Comparison of ENCODE assay signal across 27 mouse cellular contexts in the genomic region with DNA sequence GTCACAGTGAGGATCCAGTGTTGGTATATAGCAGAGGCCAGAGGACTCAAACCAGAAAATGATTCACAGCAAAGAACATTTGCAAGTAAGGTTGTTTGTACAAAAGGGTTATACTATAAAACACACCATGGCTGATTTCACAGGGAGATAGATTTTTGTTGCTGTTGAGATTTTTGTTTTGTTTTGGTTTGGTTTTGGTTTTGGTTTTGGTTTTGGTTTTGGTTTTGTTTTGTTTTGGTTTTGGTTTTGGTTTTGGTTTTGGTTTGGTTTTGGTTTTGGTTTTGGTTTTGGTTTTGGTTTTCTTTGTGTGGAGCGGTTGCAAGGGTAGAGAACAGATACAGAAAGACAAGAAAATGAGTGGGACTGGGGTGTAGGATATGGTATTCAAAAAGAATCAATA.
"Had no signal": no experiment of that assay in that cellular context is flagged by ENCODE, and none has a peak within 500 bp of the region (broad histone marks: within the 10 kb centered on the region; RNA-seq: fewer than 3 reads in every experiment).

No protein-coding gene starts in this region.

- H3K36me3 ChIP-seq: embryonic facial prominence, embryonic 10.5 days; embryonic facial prominence, embryonic 12.5 days; embryonic facial prominence, embryonic 13.5 days; embryonic facial prominence, embryonic 15.5 days; forebrain, embryonic 10.5 days; forebrain, embryonic 12.5 days; forebrain, embryonic 15.5 days had no signal

- H3K4me3 ChIP-seq: embryonic facial prominence, embryonic 10.5 days; embryonic facial prominence, embryonic 12.5 days; embryonic facial prominence, embryonic 13.5 days; embryonic facial prominence, embryonic 15.5 days; erythroblast, embryonic 14.5 days; forebrain, embryonic 10.5 days; forebrain, embryonic 12.5 days; forebrain, embryonic 13.5 days; forebrain, embryonic 15.5 days; gastrocnemius, adult 2 months; heart, adult 2 months had no signal

- H3K4me1 ChIP-seq: embryonic facial prominence, embryonic 10.5 days; embryonic facial prominence, embryonic 12.5 days; embryonic facial prominence, embryonic 13.5 days; embryonic facial prominence, embryonic 15.5 days; forebrain, embryonic 15.5 days had no signal

- H3K4me2 ChIP-seq: embryonic facial prominence, embryonic 12.5 days; embryonic facial prominence, embryonic 13.5 days; embryonic facial prominence, embryonic 15.5 days; forebrain, embryonic 12.5 days; forebrain, embryonic 13.5 days; forebrain, embryonic 15.5 days had no signal

- H3K9me3 ChIP-seq: embryonic facial prominence, embryonic 10.5 days; embryonic facial prominence, embryonic 12.5 days; embryonic facial prominence, embryonic 13.5 days; embryonic facial prominence, embryonic 15.5 days; forebrain, embryonic 10.5 days; forebrain, embryonic 12.5 days; forebrain, embryonic 13.5 days; forebrain, embryonic 15.5 days had no signal

- H3K27ac ChIP-seq: embryonic facial prominence, embryonic 10.5 days; embryonic facial prominence, embryonic 12.5 days; embryonic facial prominence, embryonic 13.5 days; embryonic facial prominence, embryonic 15.5 days; forebrain, embryonic 10.5 days; forebrain, embryonic 12.5 days; forebrain, embryonic 13.5 days; forebrain, embryonic 15.5 days; gastrocnemius, adult 2 months; heart, adult 2 months had no signal

- DNase-seq: cerebellum, adult 9-10 months; cerebellum, adult 9-11 months; cerebellum, postnatal 10 days; cerebellum, postnatal 14 days; cerebellum, postnatal 25 days; cerebellum, postnatal 36 days; embryo, embryonic 11 days; forebrain, postnatal 0 days; gastrocnemius, adult 2 months; gastrocnemius, postnatal 10 days; gastrocnemius, postnatal 14 days; gastrocnemius, postnatal 25 days; gastrocnemius, postnatal 36 days; heart, adult 11 months; heart, adult 18-20 months; heart, adult 2 months had no signal

- H3K27me3 ChIP-seq: embryonic facial prominence, embryonic 12.5 days; embryonic facial prominence, embryonic 13.5 days; embryonic facial prominence, embryonic 15.5 days; forebrain, embryonic 13.5 days; forebrain, embryonic 15.5 days had no signal

- ATAC-seq: forebrain, embryonic 13.5 days; forebrain, embryonic 14.5 days; forebrain, embryonic 15.5 days; forebrain, embryonic 16.5 days; forebrain, postnatal 0 days had no signal

- H3K9ac ChIP-seq: embryonic facial prominence, embryonic 12.5 days; embryonic facial prominence, embryonic 13.5 days; embryonic facial prominence, embryonic 15.5 days; forebrain, embryonic 12.5 days; forebrain, embryonic 13.5 days; forebrain, embryonic 15.5 days; forebrain, postnatal 0 days had no signal
